Mouse (Mus musculus): ENCODE data around the gene Prr14.
"Not testable (repeated sequence)": the region's sequence is repeated elsewhere in the genome, so short reads cannot be mapped to it uniquely, and the experiment has no call there.

The Prr14 gene

DNA sequence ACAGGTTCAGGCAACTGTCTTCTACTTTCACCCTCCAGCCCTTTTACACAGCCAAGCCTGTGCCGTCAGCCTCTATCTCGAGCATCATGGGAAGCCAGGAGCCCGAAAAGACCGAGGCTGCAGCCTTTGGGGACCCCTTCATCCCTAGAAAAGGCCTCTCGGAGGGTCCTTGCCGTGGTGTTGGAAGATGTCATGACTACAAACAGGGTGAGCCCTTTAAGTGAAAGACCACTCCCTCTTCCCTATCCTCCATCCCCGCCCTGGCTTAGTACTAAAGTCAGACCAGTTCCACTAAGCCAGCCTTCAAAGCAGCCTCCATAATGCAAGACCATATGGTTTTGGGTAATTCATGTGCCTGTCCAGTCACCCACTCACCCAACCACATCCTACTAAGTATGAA lies 12.6 kb downstream of the Prr14 start:
- no peak for DNase-seq (ENCODE audit: low read depth, low spot score)

DNA sequence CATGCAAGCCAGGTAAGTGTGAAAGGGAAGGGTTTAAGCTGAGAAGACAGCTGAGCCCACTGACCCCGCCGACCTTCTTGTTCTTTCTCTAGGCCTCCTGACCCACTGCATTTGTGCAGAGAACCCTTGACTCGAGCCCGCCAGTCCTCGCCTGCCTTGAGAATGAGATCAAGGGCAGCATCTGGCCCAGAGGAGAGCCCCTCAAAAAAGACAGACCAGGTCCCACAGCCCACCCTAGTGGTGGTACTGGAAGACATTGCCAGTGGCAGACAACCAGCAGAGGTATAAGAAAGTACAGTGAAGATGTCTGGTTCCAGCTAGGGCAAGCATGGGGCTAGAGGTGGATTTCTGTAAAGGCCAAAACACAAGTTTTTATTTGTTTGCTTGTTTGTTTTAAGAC lies 14.3 kb downstream of the Prr14 start:
- peak; percentile 71 for DNase-seq (ENCODE audit: low read depth, low spot score)

DNA sequence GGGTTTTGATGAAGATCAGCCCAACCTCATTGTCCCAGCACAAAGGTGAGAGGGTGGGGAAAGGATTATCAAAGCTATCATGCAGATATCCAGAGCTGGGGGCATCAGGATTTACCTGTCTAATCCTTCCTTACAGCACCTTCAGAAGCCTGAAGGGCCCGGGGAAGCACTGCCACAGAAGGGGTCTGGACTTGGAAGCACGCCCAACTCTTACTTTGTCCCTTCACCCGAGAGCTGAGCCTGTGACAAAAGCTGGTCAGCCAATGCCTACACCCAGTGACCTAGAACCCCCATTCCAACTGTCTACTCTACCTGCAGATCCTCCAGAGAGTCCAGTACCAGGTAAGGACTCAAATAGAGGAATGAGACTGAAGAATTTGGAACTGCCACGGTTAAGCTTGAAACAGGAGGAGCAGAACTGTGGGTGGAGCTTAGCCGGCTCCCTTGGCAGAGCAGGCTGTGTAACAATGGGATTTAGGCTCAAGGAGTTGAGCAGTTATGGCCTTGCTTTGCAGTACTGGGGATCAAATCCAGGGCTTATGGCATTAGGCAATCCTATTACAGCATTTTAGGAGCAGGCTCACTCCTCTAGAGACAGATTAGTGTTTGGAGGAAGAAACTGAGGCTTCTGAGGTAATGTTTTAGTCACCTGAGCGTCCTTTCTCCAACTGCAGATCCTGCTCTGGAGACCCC lies 15.1 kb downstream of the Prr14 start:
- no peak for DNase-seq (ENCODE audit: low read depth, low spot score)

DNA sequence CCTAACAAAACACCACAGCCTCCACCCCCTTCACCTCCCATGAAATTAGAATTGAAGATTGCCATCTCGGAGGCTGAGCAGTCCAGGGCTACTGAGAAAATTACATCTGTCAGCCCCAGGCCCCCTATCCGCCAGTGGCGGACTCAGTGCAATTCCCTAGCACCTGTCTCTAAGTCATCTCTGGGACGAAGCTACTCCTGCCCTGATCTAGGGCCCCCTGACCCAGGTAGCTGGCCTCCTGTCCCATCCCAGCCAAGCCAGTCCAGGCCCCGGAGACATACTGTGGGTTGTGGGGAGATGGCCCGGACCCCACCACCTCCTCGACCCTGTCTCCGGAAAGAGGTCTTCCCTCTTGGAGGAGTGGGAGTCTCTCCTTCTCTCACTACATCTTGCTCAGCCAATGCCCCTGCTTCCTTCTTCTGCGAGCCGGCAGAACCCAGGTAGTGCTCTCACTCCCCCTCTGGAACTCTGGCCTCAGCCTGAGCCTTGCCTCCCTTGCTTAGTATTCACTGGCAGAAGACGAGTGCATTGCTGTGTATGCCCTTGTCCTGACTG lies 15.9 kb downstream of the Prr14 start:
- no peak for DNase-seq (ENCODE audit: low read depth, low spot score)

DNA sequence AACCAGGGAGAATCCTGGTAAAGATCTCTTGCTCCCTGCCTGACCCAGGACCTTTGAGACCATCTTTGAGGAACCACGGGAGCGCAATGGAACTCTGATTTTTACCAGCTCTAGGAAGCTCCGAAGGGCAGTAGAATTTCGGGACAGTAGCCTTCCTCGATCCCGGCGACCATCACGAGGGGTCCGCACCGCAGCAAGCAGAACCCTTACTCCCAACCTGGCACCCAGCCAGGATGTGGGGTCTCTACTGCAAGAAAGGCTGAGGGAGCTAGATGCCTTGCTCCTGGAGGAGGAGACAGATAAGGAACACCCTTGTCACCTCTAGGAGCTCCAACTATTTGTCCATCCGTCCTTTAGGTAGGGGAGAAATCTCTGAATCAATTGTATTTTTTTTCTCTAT lies 16.9 kb downstream of the Prr14 start:
- no peak for DNase-seq (ENCODE audit: low read depth, low spot score)

DNA sequence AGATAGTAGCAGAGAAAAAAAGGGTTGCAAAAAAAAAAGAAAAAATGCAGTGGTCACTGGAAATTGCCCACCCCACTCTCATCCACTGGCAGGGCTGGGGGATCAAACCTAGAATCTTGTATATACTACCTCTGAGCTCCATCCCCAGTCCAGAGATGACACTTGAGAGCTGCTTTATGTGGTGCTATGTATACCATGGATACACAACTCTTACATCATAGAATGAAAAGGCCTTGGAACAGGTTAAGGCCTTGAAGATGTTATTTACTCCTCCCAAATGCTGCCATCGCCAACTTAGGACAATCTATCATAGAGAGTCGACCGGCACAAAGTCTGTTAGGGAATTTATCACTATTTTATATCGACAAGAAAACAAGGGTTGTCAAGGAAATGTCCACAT lies 17.4 kb downstream of the Prr14 start:
- DNase-seq (ENCODE audit: low read depth, low spot score), result no peak

DNA sequence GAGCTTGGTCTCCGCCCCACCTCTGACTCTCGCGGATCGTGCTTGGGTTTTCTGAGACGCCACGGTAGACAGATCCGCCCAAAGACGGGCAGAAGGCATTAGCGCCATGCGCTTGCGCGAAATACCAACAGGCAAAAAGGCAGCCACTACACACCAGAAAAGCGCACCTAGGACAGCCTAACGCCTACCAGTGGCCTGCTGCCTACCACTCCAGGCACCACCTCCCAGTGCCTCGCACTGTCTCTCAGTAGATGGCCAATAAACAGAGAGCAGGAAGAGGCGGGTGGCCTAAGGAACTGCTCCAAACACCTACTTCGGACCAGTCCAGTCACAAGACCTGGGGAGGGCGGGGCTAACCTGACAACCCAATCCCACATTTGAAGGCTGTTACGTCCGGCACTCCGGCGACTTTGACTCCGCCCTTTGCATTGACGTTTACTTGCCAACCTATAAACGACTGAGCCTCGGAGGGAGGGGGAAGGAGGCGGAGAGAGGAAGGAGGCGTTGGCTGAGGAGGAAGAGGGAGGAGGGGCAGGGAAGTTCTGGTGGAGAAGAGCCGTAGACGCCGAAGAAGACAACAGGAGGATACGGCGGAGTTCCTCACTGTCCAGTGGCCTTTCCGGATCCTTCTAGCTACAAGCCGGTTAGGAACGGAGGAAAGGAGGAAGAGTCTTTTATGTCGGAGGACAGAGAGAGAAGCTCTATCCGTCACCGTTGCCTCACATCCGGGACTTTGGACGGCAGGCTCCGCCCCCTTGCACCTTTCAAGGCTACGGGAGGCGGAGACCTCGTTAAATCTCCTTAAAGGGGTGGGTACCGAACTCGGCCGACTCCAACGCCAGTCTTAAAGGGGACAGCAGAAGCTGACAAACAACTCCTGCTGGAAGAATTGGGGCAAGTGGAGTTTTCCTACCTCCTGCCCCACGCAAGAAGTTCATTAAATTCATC lies 18.6 kb downstream of the Prr14 start:
- peak; percentile 100 for DNase-seq (ENCODE audit: low read depth, low spot score)

DNA sequence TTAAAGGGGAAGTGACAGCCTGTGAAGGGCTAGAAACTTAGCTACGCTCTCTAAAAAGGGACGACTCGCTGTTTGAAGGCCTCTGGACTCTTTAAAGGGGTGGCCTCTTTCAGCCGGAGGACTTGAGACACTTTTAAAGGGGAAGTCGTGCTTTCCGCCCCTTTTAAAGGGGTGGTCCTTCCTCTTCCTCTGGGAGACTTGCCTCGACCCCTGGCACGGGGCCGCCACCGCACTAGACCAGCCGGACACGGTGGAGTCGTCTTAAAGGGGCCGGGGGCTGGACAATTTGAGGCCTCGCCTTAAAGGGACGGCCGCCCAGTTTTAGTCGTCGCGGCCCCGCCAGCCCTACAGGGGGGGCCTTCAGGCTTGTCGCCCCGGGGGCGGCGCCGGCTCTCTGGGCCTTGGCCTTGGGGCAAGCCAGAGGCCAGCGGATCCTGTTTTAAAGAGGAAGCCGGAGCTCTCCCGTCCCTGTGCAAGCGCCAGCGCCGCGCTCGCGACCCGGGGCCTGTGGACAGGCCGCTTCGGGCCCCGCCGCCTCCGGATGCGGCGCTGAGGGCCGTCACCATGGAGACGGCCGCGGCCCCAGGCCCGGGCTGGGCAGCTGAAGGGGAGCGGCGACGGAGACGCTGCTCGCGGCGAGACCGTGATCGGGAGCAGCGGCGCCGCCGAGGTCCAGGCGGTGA lies 19.4 kb downstream of the Prr14 start, which contains the start of gene Fbrs:
Gene Fbrs, plus strand, starts transcription at position 565 of the 683 bp plus-strand sequence.
- peak; percentile 92 for DNase-seq (ENCODE audit: low read depth, low spot score)

DNA sequence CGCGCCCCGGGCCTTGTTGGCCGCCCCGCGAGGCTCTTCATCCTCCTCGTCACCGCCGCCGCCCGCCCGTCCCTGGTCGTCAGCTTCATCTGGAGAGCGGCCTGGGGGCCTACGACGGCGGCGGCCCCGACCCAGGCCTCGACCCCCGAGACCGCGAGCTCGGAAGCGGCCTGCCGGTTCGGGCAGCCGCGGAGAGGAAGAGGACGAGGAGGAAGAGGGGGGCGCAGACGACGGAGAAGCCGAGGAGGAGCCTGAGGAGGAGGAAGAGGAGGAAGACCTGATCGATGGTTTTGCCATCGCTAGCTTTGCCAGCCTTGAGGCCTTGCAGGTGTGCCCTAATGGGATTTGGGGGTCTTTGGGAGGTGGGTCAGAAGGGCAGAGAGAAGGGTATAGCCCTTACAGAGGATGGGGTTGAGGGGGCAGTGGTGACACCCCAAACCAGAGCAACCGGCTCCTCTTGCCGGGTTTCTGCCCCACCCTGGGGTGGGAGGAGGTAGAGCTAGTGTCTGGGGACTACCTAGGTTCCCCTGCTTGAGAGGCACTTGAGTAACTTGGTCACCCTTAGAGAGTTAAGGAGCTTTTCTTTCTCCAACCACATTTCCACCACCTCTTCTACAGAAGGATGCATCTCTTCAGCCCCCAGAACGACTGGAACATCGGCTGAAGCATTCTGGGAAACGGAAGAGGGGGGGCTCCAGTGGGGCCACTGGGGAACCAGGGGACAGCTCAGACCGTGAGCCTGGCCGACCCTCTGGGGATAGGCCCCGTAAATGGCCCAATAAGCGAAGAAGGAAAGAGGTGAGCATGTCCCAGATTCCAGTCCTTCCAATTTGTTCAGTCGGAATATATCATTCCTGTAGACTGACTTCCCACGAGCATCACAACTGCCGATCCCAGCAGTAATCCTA lies 20.2 kb downstream of the Prr14 start:
- DNase-seq (ENCODE audit: low read depth, low spot score), result no peak

DNA sequence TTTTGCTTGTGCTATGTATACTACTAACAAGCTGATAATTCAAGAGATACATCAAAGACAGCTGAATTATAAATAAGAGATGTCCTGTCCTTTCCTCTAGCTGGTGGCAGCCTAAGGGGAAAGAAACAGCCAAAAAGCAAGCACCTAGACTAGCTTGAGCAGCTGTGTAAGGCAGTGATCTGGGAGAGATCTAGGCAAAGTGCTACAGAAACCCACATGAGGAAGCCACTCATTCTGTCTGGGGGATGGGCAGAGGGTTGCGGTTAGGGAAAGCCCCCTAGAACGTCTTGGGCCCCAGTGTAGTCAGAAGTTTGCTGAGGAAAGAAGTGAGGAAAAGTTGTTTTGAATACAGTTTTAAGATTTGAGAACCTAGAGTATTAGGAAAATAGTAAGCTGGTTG lies 20.9 kb downstream of the Prr14 start:
- DNase-seq (ENCODE audit: low read depth, low spot score), result no peak

DNA sequence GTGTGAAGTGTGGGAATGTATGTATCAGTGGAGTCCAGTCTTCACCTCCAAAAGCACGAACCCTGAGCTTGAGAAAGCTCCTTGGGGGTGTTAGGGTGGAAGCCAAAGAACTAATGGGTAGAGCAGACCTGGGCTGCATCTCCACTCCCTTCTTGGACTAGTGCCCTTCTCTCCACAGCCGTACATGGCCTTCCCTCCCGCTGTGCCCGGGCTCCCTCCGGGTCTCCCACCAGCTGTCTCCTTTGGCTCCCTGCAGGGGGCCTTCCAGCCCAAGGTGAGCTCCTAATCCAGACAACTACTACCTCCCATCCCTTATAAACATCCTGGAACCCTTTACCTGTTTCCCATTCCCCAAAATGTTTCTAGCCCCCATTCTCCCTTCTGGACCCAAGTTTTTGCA lies 26.0 kb downstream of the Prr14 start:
- DNase-seq (ENCODE audit: low read depth, low spot score), result no peak

DNA sequence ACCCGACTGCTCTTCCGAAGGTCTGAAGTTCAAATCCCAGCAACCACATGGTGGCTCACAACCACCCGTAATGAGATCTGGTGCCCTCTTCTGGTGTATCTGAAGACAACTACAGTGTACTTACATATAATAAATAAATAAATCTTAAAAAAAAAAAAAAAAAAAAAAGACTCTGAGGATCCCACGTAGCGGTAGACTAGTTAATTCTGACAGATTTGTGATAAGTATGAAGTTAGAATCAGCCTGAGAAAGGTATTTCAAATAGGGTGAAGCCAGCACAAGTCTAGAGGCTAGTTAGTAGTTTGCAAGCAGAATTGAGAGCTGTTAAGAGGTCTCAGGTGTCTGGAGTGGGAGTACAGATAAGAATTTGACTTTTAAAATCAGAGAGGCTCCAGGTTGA lies 29.0 kb downstream of the Prr14 start:
- not testable (repeated sequence) for DNase-seq (ENCODE audit: low read depth, low spot score)

DNA sequence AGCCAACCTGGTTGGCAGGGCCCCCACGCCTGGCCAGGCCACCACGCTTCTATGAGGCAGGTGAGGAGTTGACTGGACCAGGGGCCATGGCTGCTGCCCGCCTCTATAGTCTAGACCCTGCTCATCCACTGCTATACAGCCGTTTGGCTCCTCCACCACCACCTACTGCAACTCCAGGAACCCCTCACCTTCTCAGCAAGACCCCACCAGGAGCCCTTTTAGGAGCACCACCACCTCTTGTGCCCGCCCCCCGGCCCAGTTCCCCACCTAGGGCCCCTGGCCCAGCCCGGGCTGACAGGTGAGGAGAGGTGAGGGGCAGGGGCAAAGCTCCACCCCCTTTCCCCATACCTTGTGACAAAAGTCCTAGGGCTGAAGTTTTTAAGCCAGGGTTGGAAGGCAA lies 30.6 kb downstream of the Prr14 start:
- no peak for DNase-seq (ENCODE audit: low read depth, low spot score)

DNA sequence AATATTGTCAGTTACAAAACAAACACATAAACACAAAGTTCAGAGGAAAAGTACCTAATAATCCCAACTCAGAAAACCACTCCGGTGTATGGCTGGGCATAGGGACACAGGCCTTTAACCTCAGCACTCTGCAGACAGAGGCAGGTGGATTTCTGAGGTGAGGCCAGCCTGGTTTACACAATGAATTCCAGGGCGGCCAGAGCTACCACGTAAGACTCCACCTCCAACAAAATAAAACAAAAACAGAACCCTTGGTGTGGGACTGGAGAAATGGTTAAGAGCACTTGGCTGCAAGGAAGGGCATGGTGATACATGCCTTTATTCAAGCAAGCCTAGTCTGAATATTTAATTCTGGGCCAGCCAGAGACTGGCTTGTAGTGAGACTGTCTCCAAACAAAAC lies 32.4 kb downstream of the Prr14 start:
- no peak for DNase-seq (ENCODE audit: low read depth, low spot score)

DNA sequence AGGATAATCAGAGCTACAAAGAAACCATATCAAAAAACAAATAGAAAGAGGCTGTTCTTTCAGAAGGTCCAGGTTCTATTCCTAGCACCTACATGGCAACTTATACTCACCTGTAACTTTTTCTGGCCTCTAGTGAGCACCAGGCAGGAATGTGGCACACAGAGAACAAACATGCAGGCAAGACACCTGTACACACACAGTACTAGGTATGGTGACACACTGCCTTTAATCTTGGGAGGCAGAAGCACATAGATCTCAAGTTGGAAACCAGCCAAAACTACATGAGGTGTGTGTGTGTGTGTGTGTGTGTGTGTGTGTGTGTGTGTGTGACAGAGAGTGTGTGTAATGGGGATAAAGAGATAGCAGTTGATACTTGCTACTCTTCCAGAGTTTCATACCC lies 35.2 kb downstream of the Prr14 start:
- DNase-seq (ENCODE audit: low read depth, low spot score), result no peak

DNA sequence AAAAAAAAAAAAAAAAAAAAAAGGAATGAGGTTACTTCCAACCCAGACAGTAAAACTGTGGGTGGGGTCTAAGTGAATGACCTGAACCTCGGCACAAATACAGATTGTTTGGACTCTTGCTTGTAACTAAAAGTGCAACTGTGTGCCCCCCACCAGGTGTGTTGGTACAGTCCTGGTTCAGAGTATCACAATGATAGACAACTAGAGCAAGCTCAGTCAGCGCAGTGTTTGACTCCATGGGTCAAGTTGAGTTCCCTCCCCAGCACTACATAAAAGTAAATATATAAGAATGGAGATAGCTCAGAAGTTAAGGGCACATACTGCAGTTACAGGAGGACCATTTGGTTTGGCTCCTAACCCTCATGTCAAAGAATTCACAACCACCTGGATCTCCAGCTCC lies 38.0 kb downstream of the Prr14 start:
- no peak for DNase-seq (ENCODE audit: low read depth, low spot score)

DNA sequence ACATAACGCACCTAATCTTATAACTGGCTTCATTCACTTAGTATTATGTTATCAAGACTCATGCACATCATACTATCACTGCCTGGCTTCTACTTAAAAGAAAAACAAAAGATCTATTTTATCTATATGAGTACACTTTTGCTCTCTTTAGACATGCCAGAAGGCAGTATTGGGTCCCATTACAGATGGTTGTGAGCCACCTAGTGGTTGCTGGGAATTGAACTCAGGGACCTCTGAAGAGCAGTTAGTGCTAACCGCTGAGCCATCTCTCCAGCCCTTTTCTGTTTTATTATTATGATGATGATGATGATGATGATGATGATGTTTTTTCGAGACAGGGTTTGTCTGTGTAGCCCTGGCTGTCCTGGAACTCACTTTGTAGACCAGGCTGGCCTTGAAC lies 39.0 kb downstream of the Prr14 start:
- DNase-seq (ENCODE audit: low read depth, low spot score), result peak; percentile 52

DNA sequence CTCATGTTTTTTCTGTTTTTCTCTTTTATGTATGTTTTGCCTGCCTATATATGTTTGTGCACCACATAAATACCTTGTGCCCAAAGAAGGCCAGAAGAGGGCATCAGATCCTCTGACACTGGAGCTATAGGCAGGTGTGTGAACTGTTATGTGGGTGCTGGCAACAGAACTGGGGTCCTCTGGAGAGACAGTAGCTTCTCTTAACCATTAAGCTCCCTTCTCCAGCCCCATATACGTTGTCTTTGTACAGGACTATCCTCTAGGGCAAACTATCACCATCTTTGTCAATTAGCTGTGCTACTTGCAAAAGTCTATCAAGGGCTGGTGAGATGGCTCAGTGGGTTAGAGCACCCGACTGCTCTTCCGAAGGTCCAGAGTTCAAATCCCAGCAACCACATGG lies 48.9 kb downstream of the Prr14 start:
- peak; percentile 23 for DNase-seq (ENCODE audit: low read depth, low spot score)

DNA sequence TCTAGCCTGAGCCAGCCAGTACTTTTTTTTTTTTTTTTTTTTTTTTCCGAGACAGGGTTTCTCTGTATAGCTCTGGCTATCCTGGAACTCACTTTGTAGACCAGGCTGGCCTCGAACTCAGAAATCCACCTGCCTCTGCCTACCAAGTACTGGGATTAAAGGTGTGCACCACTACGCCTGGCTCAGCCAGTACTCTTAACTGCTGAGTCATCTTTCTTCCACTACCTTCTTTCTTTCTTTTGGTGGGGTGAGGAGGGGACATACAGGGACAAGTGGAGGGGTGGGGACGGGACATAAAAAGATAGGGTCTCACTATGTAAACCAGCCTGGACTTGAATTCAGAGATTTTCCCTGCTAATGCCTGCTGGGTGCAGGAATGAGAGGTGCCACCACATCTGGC lies 50.4 kb downstream of the Prr14 start:
- DNase-seq (ENCODE audit: low read depth, low spot score), result not testable (repeated sequence)

DNA sequence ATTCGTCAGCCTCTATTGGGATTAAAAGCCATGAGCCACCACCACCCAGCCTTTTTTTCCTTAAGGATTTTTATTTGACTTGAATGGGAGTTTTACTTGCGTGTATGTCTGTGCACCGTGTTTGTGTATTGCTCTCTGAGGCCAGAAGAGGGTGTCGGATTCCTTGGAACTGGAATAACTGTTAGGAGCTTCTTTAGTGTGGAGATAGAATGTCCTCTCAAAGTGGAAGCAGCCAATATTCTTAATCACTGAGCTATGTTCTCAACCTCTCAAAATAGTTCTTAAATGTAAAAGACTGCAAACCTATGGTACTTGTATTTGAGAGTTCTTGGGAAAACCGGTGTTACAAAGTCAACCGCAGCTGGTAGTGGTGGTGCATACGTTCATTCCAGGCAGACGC lies 51.8 kb downstream of the Prr14 start:
- DNase-seq (ENCODE audit: low read depth, low spot score), result peak; percentile 76

DNA sequence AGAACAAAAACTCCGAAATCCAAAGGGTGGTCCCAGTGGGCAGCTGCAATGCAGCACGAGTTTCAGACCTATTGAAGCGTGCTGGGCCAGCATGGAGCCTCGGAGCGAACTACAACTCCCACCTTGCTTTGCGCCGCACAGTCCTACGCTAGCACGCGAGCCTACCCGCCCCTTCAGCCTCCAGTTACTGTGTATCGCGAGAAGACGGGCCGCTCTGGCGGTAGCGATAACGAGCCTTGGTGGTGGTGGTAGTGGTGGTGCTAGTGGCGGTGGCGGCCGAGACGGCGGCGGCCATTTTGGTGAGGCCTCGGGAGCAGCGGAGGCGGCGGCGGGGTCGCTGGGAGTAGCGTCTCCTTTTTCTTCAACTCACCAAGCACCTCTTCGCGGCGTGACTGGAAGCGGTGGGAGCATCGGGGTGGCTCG lies 52.4 kb downstream of the Prr14 start, which contains the start of gene Srcap:
Gene Srcap, plus strand, starts transcription at position 176 of the 423 bp plus-strand sequence.
- peak; percentile 98 for DNase-seq (ENCODE audit: low read depth, low spot score)

Measured in ES-CJ7 (cell line).